Comparison of ENCODE assay signal across 19 mouse cellular contexts in genomic region chr7:111702961-111703360, GRCm38 (mm10).
A peak's percentile ranks its signal among the peaks of the same experiment; 100 is the strongest.
DNase-seq lines count a peak whose midpoint lies in the region; ATAC-seq lines count a peak whose summit lies in the region.
"Had no signal": no experiment of that assay in that cellular context is flagged by ENCODE, and none has a peak within 500 bp of the region (broad histone marks: within the 10 kb centered on the region; RNA-seq: fewer than 3 reads in every experiment).

No protein-coding gene starts in this region.

- WGBS in hindbrain, embryonic 16.5 days, result 66% methylated on average over 2 of the region's 2 CpGs
- 93% methylated on average over 2 of the region's 2 CpGs for WGBS in hindbrain, embryonic 12.5 days

- intact Hi-C loops in left cerebral cortex, postnatal 4 days (cut with DNase I), result no loop called here
- intact Hi-C loops in left cerebral cortex, postnatal 14 days (cut with DNase I), result no loop called here

- DNase-seq in left cerebral cortex, postnatal 4 days, result peak; percentile 24
- no peak for DNase-seq in left cerebral cortex, postnatal 14 days (ENCODE audit: low spot score in 2 of 2)
- DNase-seq: adrenal gland, adult 2 months; adrenal gland, postnatal 10 days; adrenal gland, postnatal 25 days; cerebellum, adult 11 months; cerebellum, adult 2 months; cerebellum, adult 9-10 months; cerebellum, postnatal 36 days; embryo, embryonic 11 days had no signal

- no peak overlapping the region for H3K4me2 ChIP-seq in hindbrain, embryonic 16.5 days (ENCODE audit: low read length)
- H3K4me2 ChIP-seq in hindbrain, embryonic 12.5 days (replicated peaks), result no peak overlapping the region
- H3K4me2 ChIP-seq: embryonic facial prominence, embryonic 13.5 days; embryonic facial prominence, embryonic 15.5 days; forebrain, embryonic 12.5 days had no signal

- no peak overlapping the region for H3K27ac ChIP-seq in hindbrain, embryonic 16.5 days (ENCODE audit: low read depth, low read length)
- no peak overlapping the region for H3K27ac ChIP-seq in hindbrain, embryonic 12.5 days
- H3K27ac ChIP-seq: embryonic facial prominence, embryonic 13.5 days; embryonic facial prominence, embryonic 15.5 days; forebrain, embryonic 10.5 days; forebrain, embryonic 12.5 days had no signal

- no peaks in the 10 kb centered on the region for H3K9me3 ChIP-seq in hindbrain, embryonic 16.5 days (ENCODE audit: control insufficient read depth, low read length)
- no peaks in the 10 kb centered on the region for H3K9me3 ChIP-seq in hindbrain, embryonic 12.5 days (replicated peaks)
- H3K9me3 ChIP-seq: embryonic facial prominence, embryonic 13.5 days; embryonic facial prominence, embryonic 15.5 days; forebrain, embryonic 10.5 days; forebrain, embryonic 12.5 days had no signal

- ATAC-seq in hindbrain, embryonic 16.5 days, result 0 out of 2 replicates have a peak, but pooled peaks have one; percentile 27
- ATAC-seq in hindbrain, embryonic 12.5 days (ENCODE audit: low FRiP score), result no peak
- ATAC-seq: forebrain, embryonic 14.5 days; forebrain, embryonic 16.5 days had no signal

- no peaks in the 10 kb centered on the region for H3K36me3 ChIP-seq in hindbrain, embryonic 16.5 days (ENCODE audit: control insufficient read depth, insufficient read depth, low read length)
- H3K36me3 ChIP-seq in hindbrain, embryonic 12.5 days, result no peaks in the 10 kb centered on the region
- H3K36me3 ChIP-seq: embryonic facial prominence, embryonic 13.5 days; embryonic facial prominence, embryonic 15.5 days; forebrain, embryonic 10.5 days; forebrain, embryonic 12.5 days had no signal

- no peak overlapping the region for H3K9ac ChIP-seq in hindbrain, embryonic 16.5 days (ENCODE audit: low read depth, low read length)
- H3K9ac ChIP-seq in hindbrain, embryonic 12.5 days, result no peak overlapping the region
- H3K9ac ChIP-seq: embryonic facial prominence, embryonic 13.5 days; embryonic facial prominence, embryonic 15.5 days; forebrain, embryonic 12.5 days had no signal

- no peaks in the 10 kb centered on the region for H3K4me1 ChIP-seq in hindbrain, embryonic 16.5 days (ENCODE audit: control insufficient read depth, insufficient read depth, low read depth, low read length)
- peaks cover 5% of the 10 kb centered on the region; the same call in 1 of the 2 replicates for H3K4me1 ChIP-seq in hindbrain, embryonic 12.5 days
- H3K4me1 ChIP-seq: embryonic facial prominence, embryonic 13.5 days; embryonic facial prominence, embryonic 15.5 days had no signal

- no peaks in the 10 kb centered on the region for H3K27me3 ChIP-seq in hindbrain, embryonic 16.5 days (replicated peaks; ENCODE audit: control insufficient read depth, insufficient read depth, low read length)
- no peaks in the 10 kb centered on the region for H3K27me3 ChIP-seq in hindbrain, embryonic 12.5 days
- H3K27me3 ChIP-seq: embryonic facial prominence, embryonic 13.5 days; embryonic facial prominence, embryonic 15.5 days; forebrain, embryonic 12.5 days had no signal

- H3K4me3 ChIP-seq in hindbrain, embryonic 16.5 days (ENCODE audit: low read length), result no peak overlapping the region
- H3K4me3 ChIP-seq in hindbrain, embryonic 12.5 days, result no peak overlapping the region
- H3K4me3 ChIP-seq: embryonic facial prominence, embryonic 13.5 days; embryonic facial prominence, embryonic 15.5 days; erythroblast, embryonic 14.5 days; forebrain, embryonic 10.5 days; forebrain, embryonic 12.5 days had no signal
